Mouse (Mus musculus): ENCODE measurements around the gene Dusp23. TPM values are rescaled to one million over a fixed set of nuclear protein-coding genes. Genes with fewer than 3 reads are reported as not detected.

Dusp23 gene
- 51.4 and 52.1 TPM in 2 replicates for polyA plus RNA-seq (2012; rRNA removed)

GRCm38 (mm10) chr1:172632451-172633326 is at the start of gene Dusp23:
Dusp23 (minus strand) TSS chr1:172632962.
- H3K27ac ChIP-seq (ENCODE audit: insufficient read depth, low read depth, low read length), result peak within 1 kb of the TSS; percentile 96

DNA sequence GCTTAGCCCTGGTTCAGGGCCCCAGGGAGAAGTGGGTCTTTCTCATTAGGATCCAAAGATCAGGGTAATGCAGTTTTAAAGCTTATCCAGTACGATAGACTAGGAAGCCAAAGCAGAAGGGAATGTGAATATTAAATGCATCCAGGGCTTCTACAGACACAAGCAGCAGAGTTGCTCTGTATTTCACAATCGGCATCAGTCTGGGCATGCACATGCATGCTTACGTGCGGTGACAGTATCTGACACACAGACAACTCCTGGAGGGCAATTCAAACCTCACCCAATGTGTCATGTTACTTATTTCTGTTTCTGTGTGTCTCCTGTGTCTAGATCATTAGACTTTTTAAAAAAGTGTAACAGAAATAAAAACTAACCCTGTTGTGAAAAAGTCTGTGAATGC is 48.0 kb upstream of the Dusp23 start:
- no peak overlapping the region for H3K27ac ChIP-seq (ENCODE audit: insufficient read depth, low read depth, low read length)
- TF ChIP-seq POLR2A (IDR thresholded peaks at IDR 0.05; ENCODE audit: low read depth, low read length) (no peak), CTCF (conservative IDR thresholded peaks at IDR 0.05; ENCODE audit: insufficient read depth, insufficient read length, low read depth, low read length) (no peak)
- H3K27me3 ChIP-seq (replicated peaks; ENCODE audit: control insufficient read depth, insufficient read depth, low read length), result no peaks in the 10 kb centered on the region
- H3K36me3 ChIP-seq (ENCODE audit: control insufficient read depth, insufficient read depth, low read length), result no peaks in the 10 kb centered on the region
- no peak overlapping the region for H3K4me3 ChIP-seq (ENCODE audit: insufficient read depth, low read depth, low read length)
- DNase-seq, result no peak
- WGBS, result 90% methylated on average over 4 of the region's 4 CpGs
- no peaks in the 10 kb centered on the region for H3K4me1 ChIP-seq (ENCODE audit: control insufficient read depth, insufficient read depth, low read length)

More at GRCm38 (mm10) chr1:172632451-172633326, at the start of gene Dusp23:
- TF ChIP-seq POLR2A (IDR thresholded peaks at IDR 0.05; ENCODE audit: low read depth, low read length) (peak; percentile 21), CTCF (conservative IDR thresholded peaks at IDR 0.05; ENCODE audit: insufficient read depth, insufficient read length, low read depth, low read length) (peak; percentile 95)
- DNase-seq, result peak; percentile 99
- under 1% methylated on average over 53 of the region's 53 CpGs for WGBS
- Histone ChIP-seq H3K36me3 (ENCODE audit: control insufficient read depth, insufficient read depth, low read length) (no peaks in the 10 kb centered on the region), H3K4me1 (ENCODE audit: control insufficient read depth, insufficient read depth, low read length) (peaks cover 2% of the 10 kb centered on the region; the same call in 1 of the 2 replicates), H3K27me3 (replicated peaks; ENCODE audit: control insufficient read depth, insufficient read depth, low read length) (no peaks in the 10 kb centered on the region), H3K4me3 (ENCODE audit: insufficient read depth, low read depth, low read length) (peak within 1 kb of the TSS; percentile 62)

DNA sequence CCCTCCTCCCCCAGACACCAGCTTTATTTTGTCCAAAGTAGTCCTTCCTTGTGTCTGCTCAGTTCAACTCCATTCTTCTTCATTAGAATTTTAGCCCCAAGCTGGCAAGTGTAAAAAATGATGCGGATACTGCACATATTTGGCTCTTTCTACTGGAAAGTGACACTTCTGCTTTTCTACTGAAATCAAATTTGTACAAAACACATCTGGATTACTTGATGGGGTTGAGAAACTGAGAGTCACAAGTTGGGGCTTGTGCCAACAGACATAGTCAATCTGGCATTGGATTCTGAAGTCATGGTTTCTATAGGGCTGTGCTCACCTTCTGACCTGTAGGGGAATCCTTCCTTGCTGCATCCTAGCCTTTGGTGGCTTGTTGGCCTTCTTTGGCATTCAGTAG is 38.0 kb upstream of the Dusp23 start:
- no peak for DNase-seq
- 80% methylated on average over 1 of the region's 1 CpGs for WGBS
- Histone ChIP-seq H3K27ac (ENCODE audit: insufficient read depth, low read depth, low read length) (no peak overlapping the region), H3K4me1 (ENCODE audit: control insufficient read depth, insufficient read depth, low read length) (no peaks in the 10 kb centered on the region), H3K27me3 (replicated peaks; ENCODE audit: control insufficient read depth, insufficient read depth, low read length) (no peaks in the 10 kb centered on the region), H3K36me3 (ENCODE audit: control insufficient read depth, insufficient read depth, low read length) (no peaks in the 10 kb centered on the region), H3K4me3 (ENCODE audit: insufficient read depth, low read depth, low read length) (no peak overlapping the region)
- TF ChIP-seq CTCF (conservative IDR thresholded peaks at IDR 0.05; ENCODE audit: insufficient read depth, insufficient read length, low read depth, low read length) (no peak), POLR2A (IDR thresholded peaks at IDR 0.05; ENCODE audit: low read depth, low read length) (no peak)

DNA sequence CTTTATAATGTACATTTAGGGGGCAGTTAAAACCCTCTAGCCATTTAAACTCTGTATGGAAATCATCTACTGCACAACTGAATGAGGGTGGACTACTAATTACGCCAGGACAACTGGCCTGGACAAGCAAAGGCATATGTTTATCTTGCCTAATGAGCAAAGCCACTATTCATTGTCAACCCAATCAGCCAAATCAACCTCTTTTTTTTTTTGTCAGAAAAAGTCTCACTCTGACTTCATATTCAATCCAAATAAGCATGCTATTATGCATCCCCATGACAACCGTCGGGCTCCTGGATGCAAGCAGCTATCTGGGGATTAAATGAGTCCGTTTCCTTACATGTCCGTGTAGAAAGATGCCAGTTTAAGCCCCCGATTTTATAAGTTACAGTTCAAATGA is 34.8 kb upstream of the Dusp23 start:
- H3K27ac ChIP-seq (ENCODE audit: insufficient read depth, low read depth, low read length), result no peak overlapping the region
- no peak overlapping the region for H3K4me3 ChIP-seq (ENCODE audit: insufficient read depth, low read depth, low read length)
- TF ChIP-seq CTCF (conservative IDR thresholded peaks at IDR 0.05; ENCODE audit: insufficient read depth, insufficient read length, low read depth, low read length) (no peak), POLR2A (IDR thresholded peaks at IDR 0.05; ENCODE audit: low read depth, low read length) (no peak)
- WGBS, result 62% methylated on average over 6 of the region's 6 CpGs
- no peaks in the 10 kb centered on the region for H3K36me3 ChIP-seq (ENCODE audit: control insufficient read depth, insufficient read depth, low read length)
- DNase-seq, result no peak
- H3K4me1 ChIP-seq (ENCODE audit: control insufficient read depth, insufficient read depth, low read length), result no peaks in the 10 kb centered on the region
- H3K27me3 ChIP-seq (replicated peaks; ENCODE audit: control insufficient read depth, insufficient read depth, low read length), result no peaks in the 10 kb centered on the region

DNA sequence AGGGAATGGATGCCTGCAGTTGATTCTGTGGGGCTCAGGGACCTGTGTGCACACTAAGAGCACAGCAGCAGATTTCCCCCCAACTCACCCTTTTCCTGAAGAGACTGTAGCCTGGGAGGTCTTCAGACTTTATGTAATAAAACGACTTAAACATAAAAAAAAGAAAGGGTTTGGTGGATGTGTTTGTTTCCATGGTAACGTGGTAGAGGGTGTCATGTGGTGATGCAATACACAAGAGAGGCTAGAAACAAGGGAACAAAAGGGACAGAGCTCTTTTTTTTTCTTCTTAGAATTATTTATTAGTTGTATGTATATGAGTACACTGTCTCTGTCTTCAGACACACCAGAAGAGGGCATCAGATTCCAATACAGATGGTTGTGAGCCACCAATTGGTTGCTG is 32.7 kb upstream of the Dusp23 start:
- H3K4me3 ChIP-seq (ENCODE audit: insufficient read depth, low read depth, low read length), result no peak overlapping the region
- H3K4me1 ChIP-seq (ENCODE audit: control insufficient read depth, insufficient read depth, low read length), result no peaks in the 10 kb centered on the region
- no peaks in the 10 kb centered on the region for H3K36me3 ChIP-seq (ENCODE audit: control insufficient read depth, insufficient read depth, low read length)
- WGBS, result 62% methylated on average over 2 of the region's 2 CpGs
- H3K27ac ChIP-seq (ENCODE audit: insufficient read depth, low read depth, low read length), result no peak overlapping the region
- DNase-seq, result no peak
- no peak for TF ChIP-seq POLR2A (IDR thresholded peaks at IDR 0.05; ENCODE audit: low read depth, low read length)
- no peak for TF ChIP-seq CTCF (conservative IDR thresholded peaks at IDR 0.05; ENCODE audit: insufficient read depth, insufficient read length, low read depth, low read length)
- H3K27me3 ChIP-seq (replicated peaks; ENCODE audit: control insufficient read depth, insufficient read depth, low read length), result no peaks in the 10 kb centered on the region

- Histone ChIP-seq H3K36me3 (ENCODE audit: control insufficient read depth, insufficient read depth, low read length) (no peaks in the 10 kb centered on the region), H3K4me1 (ENCODE audit: control insufficient read depth, insufficient read depth, low read length) (no peaks in the 10 kb centered on the region), H3K4me3 (ENCODE audit: insufficient read depth, low read depth, low read length) (no peak overlapping the region), H3K27me3 (replicated peaks; ENCODE audit: control insufficient read depth, insufficient read depth, low read length) (no peaks in the 10 kb centered on the region), H3K27ac (ENCODE audit: insufficient read depth, low read depth, low read length) (no peak overlapping the region)
- 51% methylated on average over 8 of the region's 8 CpGs for WGBS
- peak; percentile 16 for DNase-seq
- TF ChIP-seq POLR2A (IDR thresholded peaks at IDR 0.05; ENCODE audit: low read depth, low read length) (no peak), CTCF (conservative IDR thresholded peaks at IDR 0.05; ENCODE audit: insufficient read depth, insufficient read length, low read depth, low read length) (no peak)
Measured at GRCm38 (mm10) chr1:172659688-172660087, 26.9 kb upstream of the Dusp23 start.

GRCm38 (mm10) chr1:172657266-172657665 is 24.5 kb upstream of the Dusp23 start:
- H3K27me3 ChIP-seq (replicated peaks; ENCODE audit: control insufficient read depth, insufficient read depth, low read length), result no peaks in the 10 kb centered on the region
- no peak overlapping the region for H3K4me3 ChIP-seq (ENCODE audit: insufficient read depth, low read depth, low read length)
- no peak overlapping the region for H3K27ac ChIP-seq (ENCODE audit: insufficient read depth, low read depth, low read length)
- DNase-seq, result no peak
- no peaks in the 10 kb centered on the region for H3K36me3 ChIP-seq (ENCODE audit: control insufficient read depth, insufficient read depth, low read length)
- TF ChIP-seq POLR2A (IDR thresholded peaks at IDR 0.05; ENCODE audit: low read depth, low read length) (no peak), CTCF (conservative IDR thresholded peaks at IDR 0.05; ENCODE audit: insufficient read depth, insufficient read length, low read depth, low read length) (no peak)
- no peaks in the 10 kb centered on the region for H3K4me1 ChIP-seq (ENCODE audit: control insufficient read depth, insufficient read depth, low read length)
- WGBS, result 78% methylated on average over 3 of the region's 3 CpGs

Data from kidney, adult 2 months (tissue).